Mouse (Mus musculus): ENCODE results near the gene Lypd3.

DNA sequence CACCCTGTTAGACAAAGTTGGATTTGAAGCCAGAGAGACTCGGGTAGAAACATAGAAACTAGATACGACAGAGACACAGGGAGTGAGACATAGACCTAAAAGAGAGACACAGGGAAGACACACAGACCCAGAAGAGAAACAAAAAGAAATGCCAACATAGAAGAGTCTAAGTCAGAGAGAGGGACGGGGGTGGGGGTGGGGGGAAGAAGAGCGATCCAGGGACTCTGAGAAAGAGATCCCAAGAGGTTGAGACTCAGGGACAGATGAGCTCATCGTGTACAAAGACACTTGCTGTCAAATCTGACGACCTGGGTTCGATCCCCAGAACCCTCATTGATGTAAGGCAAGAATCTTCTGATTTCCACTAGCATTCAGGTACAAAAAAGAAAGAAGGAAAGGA is 24.6 kb upstream of the Lypd3 start:
- TF ChIP-seq CTCF (IDR thresholded peaks at IDR 0.05; ENCODE audit: low read depth) (no peak), EP300 (IDR thresholded peaks at IDR 0.05; ENCODE audit: low read depth) (no peak)

All from liver, postnatal 0 days (tissue).